Comparison of ENCODE assay signal across 10 mouse cellular contexts in the genomic region with DNA sequence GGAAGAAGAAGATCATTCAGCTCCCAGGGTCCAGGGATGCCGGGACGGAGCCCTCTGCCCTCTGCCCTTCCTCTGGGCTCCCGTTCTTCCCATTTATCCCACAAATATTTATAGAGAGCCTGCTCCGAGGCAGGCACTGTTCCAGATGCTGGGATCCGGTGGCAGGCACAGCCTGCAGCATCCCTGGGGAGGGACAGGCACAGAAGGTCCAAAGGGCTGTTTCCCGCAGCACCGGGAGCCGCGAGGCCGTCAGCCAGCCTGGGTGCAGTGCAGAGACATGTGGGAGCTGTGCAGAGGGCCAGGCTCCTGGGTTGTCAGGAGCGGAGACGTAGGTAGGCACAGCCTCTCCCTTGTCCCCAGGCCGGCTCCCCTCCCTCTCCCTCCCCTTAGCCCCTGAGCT. TPM values are rescaled to one million over a fixed set of nuclear protein-coding genes. Genes with fewer than 3 reads are reported as not detected.
DNase-seq lines count a peak whose midpoint lies in the region; ATAC-seq lines count a peak whose summit lies in the region.
"Had no signal": no experiment of that assay in that cellular context is flagged by ENCODE, and none has a peak within 500 bp of the region (broad histone marks: within the 10 kb centered on the region; RNA-seq: fewer than 3 reads in every experiment).

No protein-coding gene starts in this region.

- H3K4me2 ChIP-seq in heart, embryonic 14.5 days (ENCODE audit: low read length), result peak overlapping the region; percentile 80
- peak overlapping the region; percentile 83 for H3K4me2 ChIP-seq in neural tube, embryonic 15.5 days

- 64% methylated on average over 13 of the region's 13 CpGs for WGBS in heart, embryonic 14.5 days
- WGBS in limb, embryonic 10.5 days, result 50% methylated on average over 13 of the region's 13 CpGs
- WGBS in neural tube, embryonic 15.5 days, result 25% methylated on average over 13 of the region's 13 CpGs

- H3K9me3 ChIP-seq in heart, embryonic 14.5 days (ENCODE audit: control insufficient read depth, low read length), result no peaks in the 10 kb centered on the region
- no peaks in the 10 kb centered on the region for H3K9me3 ChIP-seq in limb, embryonic 10.5 days (replicated peaks)
- H3K9me3 ChIP-seq in neural tube, embryonic 15.5 days (replicated peaks), result no peaks in the 10 kb centered on the region

- peak overlapping the region; percentile 38 for H3K9ac ChIP-seq in heart, embryonic 14.5 days (ENCODE audit: low read length)
- peak overlapping the region; percentile 26 for H3K9ac ChIP-seq in neural tube, embryonic 15.5 days (replicated peaks)

- H3K36me3 ChIP-seq in heart, embryonic 14.5 days (ENCODE audit: control insufficient read depth, insufficient read depth, low read length), result no peaks in the 10 kb centered on the region
- H3K36me3 ChIP-seq in limb, embryonic 10.5 days, result peaks cover 37% of the 10 kb centered on the region
- no peaks in the 10 kb centered on the region for H3K36me3 ChIP-seq in neural tube, embryonic 15.5 days
- H3K36me3 ChIP-seq: G1E had no signal

- ATAC-seq in heart, embryonic 14.5 days (ENCODE audit: insufficient number of reproducible peaks, insufficient read depth, low FRiP score, low read depth), result no peak
- ATAC-seq in neural tube, embryonic 15.5 days (ENCODE audit: low FRiP score), result no peak

- peaks cover 36 to 53% of the 10 kb centered on the region in 2 experiments for H3K4me1 ChIP-seq in heart, embryonic 14.5 days (ENCODE audit: control insufficient read depth in 2 of 2, insufficient read depth in 2 of 2, low read length in 2 of 2)
- H3K4me1 ChIP-seq in limb, embryonic 10.5 days, result peaks cover 67% of the 10 kb centered on the region
- H3K4me1 ChIP-seq in neural tube, embryonic 15.5 days, result peaks cover 66% of the 10 kb centered on the region

- intact Hi-C loops in left cerebral cortex, postnatal 4 days (cut with DNase I), result no loop called here
- intact Hi-C loops in left cerebral cortex, postnatal 25 days (cut with DNase I), result no loop called here
- intact Hi-C loops in left cerebral cortex, postnatal 36 days (cut with DNase I), result no loop called here

- no peak overlapping the region for H3K27ac ChIP-seq in heart, embryonic 14.5 days (replicated peaks in 1 of 2; ENCODE audit: control insufficient read depth in 1 of 2, insufficient read depth in 1 of 2, low read depth in 2 of 2, low read length in 2 of 2)
- H3K27ac ChIP-seq in limb, embryonic 10.5 days, result 0 out of 2 replicates have a peak overlapping the region, but pooled peaks have one; percentile 27
- no peak overlapping the region for H3K27ac ChIP-seq in neural tube, embryonic 15.5 days (replicated peaks)

- H3K4me3 ChIP-seq in heart, embryonic 14.5 days (ENCODE audit: control insufficient read depth in 1 of 2, insufficient read depth in 1 of 2, low read depth in 1 of 2, low read length in 2 of 2), result no peak overlapping the region
- peak overlapping the region; percentile 76 for H3K4me3 ChIP-seq in limb, embryonic 10.5 days
- H3K4me3 ChIP-seq in neural tube, embryonic 15.5 days (replicated peaks), result peak overlapping the region; percentile 64
- H3K4me3 ChIP-seq: erythroblast, embryonic 14.5 days had no signal

- H3K27me3 ChIP-seq in heart, embryonic 14.5 days (ENCODE audit: control insufficient read depth, insufficient read depth, low read length), result peaks cover 13% of the 10 kb centered on the region
- H3K27me3 ChIP-seq in limb, embryonic 10.5 days (ENCODE audit: low read depth, poor library complexity, severe bottlenecking), result peaks cover 20% of the 10 kb centered on the region
- H3K27me3 ChIP-seq in neural tube, embryonic 15.5 days (replicated peaks), result no peaks in the 10 kb centered on the region

- peak; percentile 16 for DNase-seq in left cerebral cortex, postnatal 4 days
- DNase-seq in left cerebral cortex, postnatal 25 days (ENCODE audit: low spot score in 2 of 2), result no peak
- no peak for DNase-seq in limb, embryonic 10.5 days (ENCODE audit: low spot score)
- DNase-seq in left cerebral cortex, postnatal 36 days (ENCODE audit: low spot score in 2 of 2), result no peak
- no peak for DNase-seq in embryo, embryonic 10 days (ENCODE audit: low spot score)
- no peak for DNase-seq in gastrocnemius, postnatal 25 days

RNA-seq across cellular contexts. Expression of a gene that starts 4.7 kb away (rescaled TPM):
- total RNA-seq in left cerebral cortex, postnatal 4 days (2021), result 10 to 100 TPM; 57.4 to 59.3 TPM
- total RNA-seq in left cerebral cortex, postnatal 25 days (2021), result 10 to 100 TPM; 74.2 to 79.4 TPM
- 12.0 and 12.2 TPM in 2 replicates for polyA plus RNA-seq in heart, embryonic 14.5 days (2014; fragmentation: Nextera tagmentation; extraction: Ambion mirVana)
- polyA plus RNA-seq in limb, embryonic 10.5 days (2016; fragmentation: Nextera tagmentation; extraction: Ambion mirVana), result 6.7 and 8.1 TPM in 2 replicates
- polyA plus RNA-seq in neural tube, embryonic 15.5 days (2015; fragmentation: Nextera tagmentation; extraction: Ambion mirVana), result 12.2 and 14.0 TPM in 2 replicates
- total RNA-seq in left cerebral cortex, postnatal 36 days (2021), result 10 to 100 TPM; 64.1 to 87.6 TPM
- total RNA-seq in gastrocnemius, postnatal 25 days (2021), result 10 to 100 TPM; 23.1 to 27.1 TPM

RNA-seq across cellular contexts. Expression of a gene that starts 55.6 kb away (rescaled TPM):
- not detected for total RNA-seq in left cerebral cortex, postnatal 4 days (2021)
- under 1 TPM; 0.50 to 0.55 TPM for total RNA-seq in left cerebral cortex, postnatal 25 days (2021)
- not detected in 2 replicates for polyA plus RNA-seq in heart, embryonic 14.5 days (2014; fragmentation: Nextera tagmentation; extraction: Ambion mirVana)
- 0.16 TPM in 1 of 2 replicates, not detected in the other for polyA plus RNA-seq in limb, embryonic 10.5 days (2016; fragmentation: Nextera tagmentation; extraction: Ambion mirVana)
- polyA plus RNA-seq in neural tube, embryonic 15.5 days (2015; fragmentation: Nextera tagmentation; extraction: Ambion mirVana), result 1.6 and 1.7 TPM in 2 replicates
- total RNA-seq in left cerebral cortex, postnatal 36 days (2021), result under 1 TPM; 0.27 to 0.45 TPM
- total RNA-seq in gastrocnemius, postnatal 25 days (2021), result not detected
- total RNA-seq: G1E had no signal
- polyA plus RNA-seq: erythroblast, embryonic 14.5 days; G1E had no signal

Comparison
In these comparisons a context has a peak if more than half of its experiments do, and no peak if none do; other contexts are left out.
1. H3K4me3 ChIP-seq: peak in limb, embryonic 10.5 days (single experiment) and neural tube, embryonic 15.5 days (single experiment); none in heart, embryonic 14.5 days (0 of 2).